Mouse (Mus musculus): Measurements from ENCODE around the gene Clic3. TPM values are rescaled to one million over a fixed set of nuclear protein-coding genes. Genes with fewer than 3 reads are reported as not detected.

The Clic3 gene
- total RNA-seq, 1 experiment = 1.5 TPM

DNA sequence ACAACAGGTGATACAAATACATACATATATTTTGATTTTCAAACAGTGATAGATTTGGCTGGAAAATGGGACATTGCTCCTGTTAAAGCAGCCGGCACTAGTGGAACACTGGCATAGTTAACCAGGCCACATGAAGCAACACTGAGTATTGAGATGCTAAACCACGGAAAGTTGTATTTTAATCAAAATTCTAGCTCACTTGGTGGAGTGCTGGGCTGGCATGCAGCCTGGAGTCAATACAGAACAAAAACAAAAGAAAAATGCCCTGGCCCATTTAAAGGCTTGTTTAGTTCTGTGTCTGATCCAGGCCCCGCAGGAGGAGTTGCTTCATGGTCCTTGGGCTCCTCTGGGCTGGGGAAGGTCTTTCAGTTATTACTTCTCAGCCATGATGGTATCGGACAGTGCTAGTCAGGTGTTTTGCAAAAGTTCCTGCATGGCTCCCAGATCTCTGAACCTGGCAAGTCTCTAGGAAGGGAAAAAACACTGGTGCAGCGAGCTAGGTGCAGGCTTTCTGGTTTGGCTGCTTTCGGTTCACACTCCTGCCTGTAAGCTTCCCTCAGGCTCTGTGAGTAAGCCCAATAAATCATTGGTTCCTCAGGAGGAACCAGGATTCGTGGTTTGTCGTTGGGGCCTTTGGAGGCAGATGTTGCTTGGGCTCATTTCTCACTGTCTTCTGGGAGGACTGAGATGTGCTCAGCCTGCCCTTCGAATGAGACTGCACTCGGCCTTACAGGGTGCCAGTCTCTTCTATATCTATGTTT lies 23.1 kb downstream of the Clic3 start:
- no peaks in the 10 kb centered on the region for H3K9me3 ChIP-seq (ENCODE audit: control insufficient read depth, insufficient read depth, low read depth, low read length)
- H3K4me3 ChIP-seq (ENCODE audit: insufficient read depth in 1 of 2, low read depth in 1 of 2, low read length in 2 of 2, poor library complexity in 1 of 2, severe bottlenecking in 1 of 2) = no peak overlapping the region
- H3K27ac ChIP-seq (ENCODE audit: insufficient read depth, low read depth, low read length, poor library complexity, severe bottlenecking) = no peak overlapping the region
- no peaks in the 10 kb centered on the region for H3K4me1 ChIP-seq (ENCODE audit: control insufficient read depth in 2 of 2, insufficient read depth in 2 of 2, low read length in 2 of 2, poor library complexity in 1 of 2)
- no peak for DNase-seq (ENCODE audit: low read depth, low spot score)
- H3K36me3 ChIP-seq (ENCODE audit: control insufficient read depth, insufficient read depth, low read length, poor library complexity, severe bottlenecking) = no peaks in the 10 kb centered on the region
- H3K9ac ChIP-seq (ENCODE audit: insufficient read depth, low read depth, low read length, poor library complexity, severe bottlenecking) = no peak overlapping the region
- in situ Hi-C loops (cut with MboI; ENCODE audit: low sequenced_read_pairs in 2 of 2, unreplicated experiment in 2 of 2) = no loop called here
- no peak for TF ChIP-seq ZC3H11A (IDR thresholded peaks at IDR 0.05; ENCODE audit: borderline replicate concordance, low read depth, low read length)
- TF ChIP-seq CHD2 (IDR thresholded peaks at IDR 0.05; ENCODE audit: low read depth, low read length) = no peak
- TF ChIP-seq ZNF384 (IDR thresholded peaks at IDR 0.05; ENCODE audit: low read depth, low read length) = no peak
- no peak for TF ChIP-seq HCFC1 (IDR thresholded peaks at IDR 0.05; ENCODE audit: borderline replicate concordance, insufficient read depth, low read length)
- TF ChIP-seq MAFK (IDR thresholded peaks at IDR 0.05; ENCODE audit: insufficient read depth, low read depth, low read length) = no peak

DNA sequence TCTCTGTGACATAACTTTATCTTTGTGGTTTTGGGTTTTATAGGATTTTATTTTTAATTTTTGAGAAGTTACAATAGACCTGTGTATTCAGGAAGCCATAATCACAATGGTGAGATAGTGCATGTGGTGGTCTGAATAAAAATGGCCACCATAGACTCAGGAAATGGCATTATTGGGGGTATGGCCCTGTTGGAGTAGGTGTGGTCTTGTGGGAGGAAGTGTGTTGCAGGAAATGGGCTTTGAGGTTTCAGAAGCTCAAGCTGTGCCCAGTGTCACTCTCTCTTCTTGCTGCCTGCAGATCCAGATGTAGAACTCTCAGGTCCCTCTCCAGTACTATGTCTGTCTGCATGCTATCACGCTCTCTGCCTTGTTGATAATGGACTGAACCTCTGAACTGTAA lies 23.9 kb downstream of the Clic3 start:
- Histone ChIP-seq H3K4me3 (ENCODE audit: insufficient read depth in 1 of 2, low read depth in 1 of 2, low read length in 2 of 2, poor library complexity in 1 of 2, severe bottlenecking in 1 of 2) (no peak overlapping the region), H3K36me3 (ENCODE audit: control insufficient read depth, insufficient read depth, low read length, poor library complexity, severe bottlenecking) (no peaks in the 10 kb centered on the region), H3K9me3 (ENCODE audit: control insufficient read depth, insufficient read depth, low read depth, low read length) (no peaks in the 10 kb centered on the region), H3K27ac (ENCODE audit: insufficient read depth, low read depth, low read length, poor library complexity, severe bottlenecking) (no peak overlapping the region), H3K9ac (ENCODE audit: insufficient read depth, low read depth, low read length, poor library complexity, severe bottlenecking) (no peak overlapping the region), H3K4me1 (ENCODE audit: control insufficient read depth in 2 of 2, insufficient read depth in 2 of 2, low read length in 2 of 2, poor library complexity in 1 of 2) (no peaks in the 10 kb centered on the region)
- no peak for TF ChIP-seq CHD2 (IDR thresholded peaks at IDR 0.05; ENCODE audit: low read depth, low read length)
- no peak for TF ChIP-seq HCFC1 (IDR thresholded peaks at IDR 0.05; ENCODE audit: borderline replicate concordance, insufficient read depth, low read length)
- no peak for TF ChIP-seq ZC3H11A (IDR thresholded peaks at IDR 0.05; ENCODE audit: borderline replicate concordance, low read depth, low read length)
- no peak for TF ChIP-seq MAFK (IDR thresholded peaks at IDR 0.05; ENCODE audit: insufficient read depth, low read depth, low read length)
- TF ChIP-seq ZNF384 (IDR thresholded peaks at IDR 0.05; ENCODE audit: low read depth, low read length) = no peak
- no peak for DNase-seq (ENCODE audit: low read depth, low spot score)
- in situ Hi-C loops (cut with MboI; ENCODE audit: low sequenced_read_pairs in 2 of 2, unreplicated experiment in 2 of 2) = no loop called here

DNA sequence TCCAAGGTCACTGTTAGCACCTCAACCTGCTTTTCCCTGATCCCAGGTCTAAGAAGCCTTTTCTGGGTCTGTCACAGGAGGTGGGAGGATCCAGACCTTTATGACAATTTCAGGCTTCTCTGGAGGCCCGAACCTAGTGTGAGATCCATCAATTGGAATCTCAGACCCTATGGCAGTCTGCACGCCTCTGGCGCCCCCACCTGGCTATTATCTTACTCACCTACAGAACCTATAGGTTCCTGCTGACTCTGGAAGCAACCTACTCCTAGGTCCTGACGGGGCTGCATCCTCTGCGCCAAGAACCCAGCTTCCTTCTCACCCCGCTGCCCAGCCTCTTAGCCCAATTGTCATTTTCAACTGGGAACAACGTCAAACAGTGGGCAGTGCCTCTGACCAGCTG lies 26.3 kb downstream of the Clic3 start:
- DNase-seq (ENCODE audit: low read depth, low spot score) = no peak
- no peak overlapping the region for H3K9ac ChIP-seq (ENCODE audit: insufficient read depth, low read depth, low read length, poor library complexity, severe bottlenecking)
- H3K36me3 ChIP-seq (ENCODE audit: control insufficient read depth, insufficient read depth, low read length, poor library complexity, severe bottlenecking) = no peaks in the 10 kb centered on the region
- no peaks in the 10 kb centered on the region for H3K9me3 ChIP-seq (ENCODE audit: control insufficient read depth, insufficient read depth, low read depth, low read length)
- in situ Hi-C loops (cut with MboI; ENCODE audit: low sequenced_read_pairs in 2 of 2, unreplicated experiment in 2 of 2) = no loop called here
- no peak overlapping the region for H3K27ac ChIP-seq (ENCODE audit: insufficient read depth, low read depth, low read length, poor library complexity, severe bottlenecking)
- TF ChIP-seq MAFK (IDR thresholded peaks at IDR 0.05; ENCODE audit: insufficient read depth, low read depth, low read length) (no peak), ZC3H11A (IDR thresholded peaks at IDR 0.05; ENCODE audit: borderline replicate concordance, low read depth, low read length) (peak; percentile 54; the same call in 1 of the 2 replicates), HCFC1 (IDR thresholded peaks at IDR 0.05; ENCODE audit: borderline replicate concordance, insufficient read depth, low read length) (no peak), CHD2 (IDR thresholded peaks at IDR 0.05; ENCODE audit: low read depth, low read length) (no peak), ZNF384 (IDR thresholded peaks at IDR 0.05; ENCODE audit: low read depth, low read length) (no peak)
- no peak overlapping the region for H3K4me3 ChIP-seq (ENCODE audit: insufficient read depth in 1 of 2, low read depth in 1 of 2, low read length in 2 of 2, poor library complexity in 1 of 2, severe bottlenecking in 1 of 2)
- no peaks in the 10 kb centered on the region for H3K4me1 ChIP-seq (ENCODE audit: control insufficient read depth in 2 of 2, insufficient read depth in 2 of 2, low read length in 2 of 2, poor library complexity in 1 of 2)

DNA sequence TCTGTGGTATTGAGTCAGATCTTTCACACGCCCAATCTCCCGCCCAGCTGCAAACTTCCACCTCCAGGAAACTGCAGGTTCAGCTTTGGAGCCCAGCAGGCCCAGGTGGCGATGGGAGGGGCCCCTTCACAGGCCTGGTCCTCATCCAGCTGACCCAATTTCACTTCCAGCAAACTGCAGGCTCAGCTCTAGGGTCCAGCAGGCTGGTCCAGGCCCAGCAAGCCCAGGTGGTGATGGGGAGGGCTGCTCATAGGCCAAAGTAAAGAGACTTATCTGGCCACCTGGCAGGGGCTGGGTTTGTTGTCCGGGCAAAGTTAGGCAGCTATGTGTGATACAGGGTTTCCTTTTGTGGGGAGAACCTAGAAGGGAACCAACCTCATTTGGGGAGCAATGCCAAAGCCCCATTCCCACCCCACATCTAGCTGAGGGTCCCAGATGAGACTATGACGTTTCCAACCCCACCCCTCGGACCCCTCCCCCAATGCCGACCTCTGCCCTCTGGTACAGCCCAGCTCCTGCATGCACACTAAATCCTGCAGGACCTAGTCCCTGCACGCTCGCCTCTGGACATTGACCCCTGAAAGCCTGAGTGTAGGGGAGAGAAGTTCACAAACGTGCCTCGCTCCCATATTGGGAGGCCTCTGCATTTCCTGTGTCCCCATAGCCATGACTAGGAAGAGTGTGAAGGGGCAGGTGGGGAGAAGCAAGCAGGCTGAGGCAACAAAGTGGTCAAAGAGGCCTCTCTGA lies 28.4 kb downstream of the Clic3 start:
- Histone ChIP-seq H3K9ac (ENCODE audit: insufficient read depth, low read depth, low read length, poor library complexity, severe bottlenecking) (no peak overlapping the region), H3K4me3 (ENCODE audit: insufficient read depth in 1 of 2, low read depth in 1 of 2, low read length in 2 of 2, poor library complexity in 1 of 2, severe bottlenecking in 1 of 2) (no peak overlapping the region), H3K4me1 (ENCODE audit: control insufficient read depth in 2 of 2, insufficient read depth in 2 of 2, low read length in 2 of 2, poor library complexity in 1 of 2) (no peaks in the 10 kb centered on the region), H3K27ac (ENCODE audit: insufficient read depth, low read depth, low read length, poor library complexity, severe bottlenecking) (no peak overlapping the region), H3K9me3 (ENCODE audit: control insufficient read depth, insufficient read depth, low read depth, low read length) (no peaks in the 10 kb centered on the region), H3K36me3 (ENCODE audit: control insufficient read depth, insufficient read depth, low read length, poor library complexity, severe bottlenecking) (no peaks in the 10 kb centered on the region)
- no peak for TF ChIP-seq ZC3H11A (IDR thresholded peaks at IDR 0.05; ENCODE audit: borderline replicate concordance, low read depth, low read length)
- TF ChIP-seq ZNF384 (IDR thresholded peaks at IDR 0.05; ENCODE audit: low read depth, low read length) = no peak
- in situ Hi-C loops (cut with MboI; ENCODE audit: low sequenced_read_pairs in 2 of 2, unreplicated experiment in 2 of 2) = no loop called here
- DNase-seq (ENCODE audit: low read depth, low spot score) = no peak

All from ES-E14 (cell line).